Mouse (Mus musculus): Measurements from ENCODE around the gene Ankzf1. TPM values are rescaled to one million over a fixed set of nuclear protein-coding genes. Genes with fewer than 3 reads are reported as not detected.
"Not testable (repeated sequence)": the region's sequence is repeated elsewhere in the genome, so short reads cannot be mapped to it uniquely, and the experiment has no call there.

Ankzf1 gene
- polyA plus RNA-seq, 1 experiment from 2014 or later = 25.2 TPM

DNA sequence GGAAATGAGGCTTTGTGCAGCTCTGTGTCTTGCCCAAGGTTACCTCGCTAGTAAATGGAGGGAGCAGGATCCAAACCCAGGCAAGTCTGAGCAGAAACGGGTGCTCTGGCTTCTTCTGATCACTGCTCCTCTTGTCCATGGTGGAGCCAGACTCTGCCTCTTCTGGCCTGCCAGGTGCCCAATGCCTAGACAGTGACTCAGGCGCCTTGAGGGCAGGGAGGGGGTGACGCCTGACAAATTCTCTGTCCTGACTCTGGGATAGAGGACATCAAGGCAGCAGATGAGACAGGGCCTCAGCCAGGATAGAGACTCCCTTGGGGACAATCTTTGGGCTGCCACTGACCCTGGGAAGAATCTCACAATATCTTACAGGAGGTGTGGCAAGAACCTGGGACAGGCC is 39.3 kb downstream of the Ankzf1 start:
- Histone ChIP-seq H3K9ac (no peak overlapping the region), H3K36me3 (no peaks in the 10 kb centered on the region), H3K4me1 (replicated peaks) (0 out of 2 replicates have a peak, but pooled peaks cover 2% of the 10 kb centered on the region), H3K27ac (no peak overlapping the region), H3K4me2 (replicated peaks) (no peak overlapping the region), H3K4me3 (replicated peaks) (no peak overlapping the region), H3K27me3 (replicated peaks) (no peaks in the 10 kb centered on the region), H3K9me3 (no peaks in the 10 kb centered on the region)
- ATAC-seq = no peak
- WGBS = 76% methylated on average over 4 of the region's 4 CpGs

GRCm38 (mm10) chr1:75231664-75232152 is 39.8 kb downstream of the Ankzf1 start, which contains the start of gene A630095N17Rik:
Gene A630095N17Rik (minus strand): TSS chr1:75232102.
- H3K4me2 ChIP-seq (replicated peaks) = no peak within 1 kb of the TSS
- H3K9me3 ChIP-seq = no peaks in the 10 kb centered on the region
- no peaks in the 10 kb centered on the region for H3K27me3 ChIP-seq (replicated peaks)
- no peaks in the 10 kb centered on the region for H3K36me3 ChIP-seq
- ATAC-seq = no peak
- no peak within 1 kb of the TSS for H3K9ac ChIP-seq
- H3K4me3 ChIP-seq (replicated peaks) = no peak within 1 kb of the TSS
- H3K27ac ChIP-seq = no peak within 1 kb of the TSS
- 66% methylated on average over 5 of the region's 5 CpGs for WGBS
- 0 out of 2 replicates have a peak, but pooled peaks cover 2% of the 10 kb centered on the region for H3K4me1 ChIP-seq (replicated peaks)

DNA sequence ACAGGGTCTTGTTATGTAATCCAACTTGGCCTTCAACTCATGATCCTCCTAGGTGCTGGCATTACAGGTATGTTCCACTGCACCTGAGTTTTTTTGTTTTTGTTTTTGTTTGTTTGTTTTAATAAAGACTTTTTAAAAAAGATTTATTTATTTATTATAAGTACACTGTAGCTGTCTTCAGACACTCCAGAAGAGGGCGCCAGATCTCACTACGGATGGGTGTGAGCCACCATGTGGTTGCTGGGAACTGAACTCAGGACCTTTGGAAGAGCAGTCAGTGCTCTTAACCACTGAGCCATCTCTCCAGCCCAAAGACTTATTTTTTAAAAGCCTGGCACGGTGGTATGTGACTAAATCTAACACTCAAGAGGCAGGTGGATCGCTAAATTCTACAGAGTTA is 40.5 kb downstream of the Ankzf1 start:
- not testable (repeated sequence) for H3K4me3 ChIP-seq (replicated peaks); ATAC-seq; H3K4me1 ChIP-seq (replicated peaks); H3K27ac ChIP-seq; H3K9me3 ChIP-seq; H3K36me3 ChIP-seq; H3K9ac ChIP-seq; H3K27me3 ChIP-seq (replicated peaks); H3K4me2 ChIP-seq (replicated peaks)
- WGBS = 73% methylated on average over 4 of the region's 4 CpGs

- Histone ChIP-seq H3K4me2 (replicated peaks) (no peak overlapping the region), H3K36me3 (no peaks in the 10 kb centered on the region), H3K9me3 (no peaks in the 10 kb centered on the region), H3K9ac (no peak overlapping the region), H3K27me3 (replicated peaks) (no peaks in the 10 kb centered on the region), H3K4me1 (replicated peaks) (peaks cover 9% of the 10 kb centered on the region; the same call in 1 of the 2 replicates), H3K27ac (no peak overlapping the region), H3K4me3 (replicated peaks) (no peak overlapping the region)
- ATAC-seq = peak; percentile 40; the same call in 1 of the 2 replicates
- WGBS = 1% methylated on average over 8 of the region's 8 CpGs
Measured at GRCm38 (mm10) chr1:75234606-75235005, 42.7 kb downstream of the Ankzf1 start.

DNA sequence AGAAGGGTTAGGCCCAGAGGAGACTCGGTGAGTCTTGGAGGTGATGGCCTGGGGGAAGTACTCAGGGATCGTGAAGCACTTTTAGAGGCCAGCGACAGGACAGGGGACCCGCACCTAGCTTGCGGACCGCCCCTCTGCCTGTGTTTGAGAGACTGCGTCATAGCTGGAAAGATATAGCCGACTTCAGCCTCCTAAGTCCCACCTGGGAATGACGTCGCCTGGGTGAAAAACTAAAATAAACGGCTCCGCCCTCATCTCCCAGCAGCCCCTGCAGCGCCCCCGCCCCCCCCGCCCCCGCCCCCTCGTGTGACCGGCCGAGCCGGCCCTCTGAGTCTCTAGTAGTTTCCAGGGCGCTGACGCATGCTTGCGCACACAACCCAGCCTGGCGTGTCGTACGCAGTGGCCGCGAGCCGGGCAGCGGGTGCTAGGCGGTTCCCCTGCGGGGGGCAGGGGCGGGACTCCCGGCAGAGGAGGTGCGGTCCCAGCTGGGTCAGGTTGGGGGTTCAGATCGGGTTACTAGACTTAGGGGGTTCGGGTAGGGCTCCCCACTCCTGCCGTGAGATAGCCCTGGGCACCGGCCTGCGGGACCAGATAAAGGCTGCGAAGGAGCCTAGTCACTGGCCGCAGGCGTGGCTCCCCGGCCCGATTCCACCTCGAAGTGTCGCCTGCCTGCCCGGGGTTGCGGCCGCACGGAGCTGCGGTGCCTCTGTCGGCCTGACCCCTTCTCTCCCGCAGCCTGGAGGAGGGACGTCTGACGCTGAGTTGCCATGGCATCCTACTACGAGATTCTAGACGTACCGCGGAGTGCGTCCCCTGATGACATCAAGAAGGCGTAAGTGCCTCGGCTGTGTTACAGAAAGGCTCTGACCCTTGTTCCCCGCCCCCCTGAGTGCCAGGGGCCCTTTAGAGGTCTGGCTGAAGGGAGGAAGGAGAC is 44.4 kb downstream of the Ankzf1 start, which contains the start of gene Dnajb2:
TSS of gene Dnajb2 (plus strand) at position 290 of the 934 bp plus-strand sequence.
- ATAC-seq = peak; percentile 97
- no peaks in the 10 kb centered on the region for H3K9me3 ChIP-seq
- H3K4me2 ChIP-seq (replicated peaks) = peak within 1 kb of the TSS; percentile 94
- peak within 1 kb of the TSS; percentile 83 for H3K27ac ChIP-seq
- H3K27me3 ChIP-seq (replicated peaks) = no peaks in the 10 kb centered on the region
- under 1% methylated on average over 64 of the region's 64 CpGs for WGBS
- H3K4me3 ChIP-seq (replicated peaks) = peak within 1 kb of the TSS; percentile 75
- H3K36me3 ChIP-seq = no peaks in the 10 kb centered on the region
- peaks cover 9% of the 10 kb centered on the region; the same call in 1 of the 2 replicates for H3K4me1 ChIP-seq (replicated peaks)
- peak within 1 kb of the TSS; percentile 80 for H3K9ac ChIP-seq

DNA sequence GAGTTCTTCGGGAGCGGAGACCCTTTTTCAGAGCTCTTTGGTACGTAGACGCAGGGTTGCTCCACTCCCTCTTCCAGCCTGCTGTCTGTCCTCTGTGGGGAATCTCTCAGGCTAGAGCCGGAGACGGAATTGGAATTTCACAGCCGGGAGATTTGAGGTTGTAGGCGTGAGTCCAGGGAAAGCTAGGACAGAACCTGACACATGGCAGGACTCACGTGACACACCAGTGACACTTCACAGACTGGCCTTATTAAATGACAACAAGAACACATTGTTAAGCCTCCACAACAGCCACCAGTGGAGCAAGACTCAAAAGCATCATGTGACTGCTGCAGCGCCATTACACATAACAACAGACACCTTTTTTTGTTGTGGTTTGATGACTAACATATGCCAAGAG is 47.6 kb downstream of the Ankzf1 start:
- no peak overlapping the region for H3K4me3 ChIP-seq (replicated peaks)
- H3K9ac ChIP-seq = no peak overlapping the region
- no peak for ATAC-seq
- H3K4me2 ChIP-seq (replicated peaks) = no peak overlapping the region
- no peaks in the 10 kb centered on the region for H3K9me3 ChIP-seq
- no peak overlapping the region for H3K27ac ChIP-seq
- H3K27me3 ChIP-seq (replicated peaks) = no peaks in the 10 kb centered on the region
- peaks cover 7% of the 10 kb centered on the region; the same call in 1 of the 2 replicates for H3K4me1 ChIP-seq (replicated peaks)
- WGBS = 85% methylated on average over 10 of the region's 10 CpGs
- H3K36me3 ChIP-seq = no peaks in the 10 kb centered on the region

- H3K36me3 ChIP-seq = no peaks in the 10 kb centered on the region
- H3K4me2 ChIP-seq (replicated peaks) = no peak overlapping the region
- ATAC-seq = no peak
- WGBS = 91% methylated on average over 14 of the region's 14 CpGs
- H3K27me3 ChIP-seq (replicated peaks) = no peaks in the 10 kb centered on the region
- H3K27ac ChIP-seq = no peak overlapping the region
- no peak overlapping the region for H3K9ac ChIP-seq
- no peaks in the 10 kb centered on the region for H3K9me3 ChIP-seq
- peaks cover 7% of the 10 kb centered on the region for H3K4me1 ChIP-seq (replicated peaks)
- no peak overlapping the region for H3K4me3 ChIP-seq (replicated peaks)
Measured at GRCm38 (mm10) chr1:75243411-75243810, 51.5 kb downstream of the Ankzf1 start.

- peak; percentile 15; the same call in 1 of the 2 replicates for ATAC-seq
- no peaks in the 10 kb centered on the region for H3K36me3 ChIP-seq
- no peaks in the 10 kb centered on the region for H3K9me3 ChIP-seq
- H3K4me1 ChIP-seq (replicated peaks) = peaks cover 9% of the 10 kb centered on the region
- 88% methylated on average over 12 of the region's 12 CpGs for WGBS
- H3K27me3 ChIP-seq (replicated peaks) = no peaks in the 10 kb centered on the region
- no peak overlapping the region for H3K27ac ChIP-seq
- no peak overlapping the region for H3K4me2 ChIP-seq (replicated peaks)
- H3K4me3 ChIP-seq (replicated peaks) = no peak overlapping the region
- no peak overlapping the region for H3K9ac ChIP-seq
Measured at GRCm38 (mm10) chr1:75244175-75244826, 52.4 kb downstream of the Ankzf1 start.

- 24% methylated on average over 4 of the region's 4 CpGs for WGBS
Measured at GRCm38 (mm10) chr1:75244836-75245235, 52.9 kb downstream of the Ankzf1 start.

GRCm38 (mm10) chr1:75247071-75247930 is 55.4 kb downstream of the Ankzf1 start:
- Histone ChIP-seq H3K4me3 (replicated peaks) (no peak overlapping the region), H3K36me3 (no peaks in the 10 kb centered on the region), H3K27me3 (replicated peaks) (peaks cover 2% of the 10 kb centered on the region; the same call in 1 of the 2 replicates), H3K27ac (no peak overlapping the region), H3K4me2 (replicated peaks) (no peak overlapping the region), H3K9ac (no peak overlapping the region), H3K4me1 (replicated peaks) (peaks cover 13% of the 10 kb centered on the region), H3K9me3 (no peaks in the 10 kb centered on the region)
- 78% methylated on average over 16 of the region's 16 CpGs for WGBS
- no peak for ATAC-seq

More at GRCm38 (mm10) chr1:75244836-75245235, 52.9 kb downstream of the Ankzf1 start:
- ATAC-seq = peak; percentile 67
- no peak overlapping the region for H3K4me3 ChIP-seq (replicated peaks)
- peaks cover 9% of the 10 kb centered on the region for H3K4me1 ChIP-seq (replicated peaks)
- no peaks in the 10 kb centered on the region for H3K36me3 ChIP-seq
- H3K4me2 ChIP-seq (replicated peaks) = no peak overlapping the region
- H3K27ac ChIP-seq = no peak overlapping the region
- H3K9ac ChIP-seq = no peak overlapping the region
- H3K27me3 ChIP-seq (replicated peaks) = no peaks in the 10 kb centered on the region
- no peaks in the 10 kb centered on the region for H3K9me3 ChIP-seq

- no peaks in the 10 kb centered on the region for H3K9me3 ChIP-seq
- peaks cover 4% of the 10 kb centered on the region; the same call in 1 of the 2 replicates for H3K27me3 ChIP-seq (replicated peaks)
- H3K4me3 ChIP-seq (replicated peaks) = no peak overlapping the region
- no peaks in the 10 kb centered on the region for H3K36me3 ChIP-seq
- no peak overlapping the region for H3K4me2 ChIP-seq (replicated peaks)
- H3K27ac ChIP-seq = no peak overlapping the region
- H3K4me1 ChIP-seq (replicated peaks) = peaks cover 13% of the 10 kb centered on the region
- ATAC-seq = 0 out of 2 replicates have a peak, but pooled peaks have one; percentile 21
- 32% methylated on average over 9 of the region's 9 CpGs for WGBS
- H3K9ac ChIP-seq = no peak overlapping the region
Measured at GRCm38 (mm10) chr1:75248041-75248772, 56.3 kb downstream of the Ankzf1 start.
